Mouse (Mus musculus) kidney, postnatal 14 days (tissue): ENCODE measurements around the gene Olfr1120.
"Not testable (repeated sequence)": the region's sequence is repeated elsewhere in the genome, so short reads cannot be mapped to it uniquely, and the experiment has no call there.

Experiments used
- DNase-seq: peaks from one replicate; pipeline ENCODE4 v3.0.0; 2022; ENCODE audit warnings: mixed read lengths

Olfr1120 gene

GRCm38 (mm10) chr2:87354515-87354914 is at the start of gene Olfr1120:
TSS of gene Olfr1120 (plus strand) at chr2:87354815.
- DNase-seq: no peak

GRCm38 (mm10) chr2:87307281-87307680 is 47.3 kb upstream of the Olfr1120 start, which contains the start of gene Olfr1118:
TSS of gene Olfr1118 (plus strand) at chr2:87307581.
- DNase-seq: no peak

- DNase-seq: not testable (repeated sequence)
These were observed 5.5 kb downstream of the Olfr1120 start for GRCm38 (mm10) chr2:87360121-87360520.

- DNase-seq: no peak
These were observed 15.0 kb downstream of the Olfr1120 start, which contains the start of gene Olfr1121 for GRCm38 (mm10) chr2:87369595-87369994. TSS of gene Olfr1121 (plus strand) at chr2:87369895.

GRCm38 (mm10) chr2:87371726-87372125 is 17.1 kb downstream of the Olfr1120 start:
- DNase-seq: no peak

- DNase-seq: no peak
These were observed 29.3 kb downstream of the Olfr1120 start for GRCm38 (mm10) chr2:87383935-87384334.

- DNase-seq: no peak
These were observed 30.9 kb downstream of the Olfr1120 start, which contains the start of gene Olfr1122 for GRCm38 (mm10) chr2:87385549-87385948. TSS of gene Olfr1122 (plus strand) at chr2:87385849.

GRCm38 (mm10) chr2:87393605-87394004 is 39.0 kb downstream of the Olfr1120 start:
- DNase-seq: not testable (repeated sequence)

- not testable (repeated sequence) for DNase-seq
These were observed 40.1 kb downstream of the Olfr1120 start for GRCm38 (mm10) chr2:87394686-87395085.
